Mouse (Mus musculus): ENCODE measurements around the gene Stk38.
A peak's percentile ranks its signal among the peaks of the same experiment; 100 is the strongest.

The Stk38 gene

GRCm38 (mm10) chr17:28951831-28952799 is 55.7 kb downstream of the Stk38 start, which contains the start of gene Kctd20:
Gene Kctd20 (plus strand): TSS chr17:28951950.
- DNase-seq (ENCODE audit: low spot score) = peak; percentile 87

- no peak for DNase-seq (ENCODE audit: low spot score)
Observed at GRCm38 (mm10) chr17:28950751-28951150, 57.0 kb downstream of the Stk38 start.

- no peak for DNase-seq (ENCODE audit: low spot score)
Observed at GRCm38 (mm10) chr17:28948661-28949060, 59.1 kb downstream of the Stk38 start.

GRCm38 (mm10) chr17:28947011-28947939 is 60.5 kb downstream of the Stk38 start:
- no peak for DNase-seq (ENCODE audit: low spot score)

- no peak for DNase-seq (ENCODE audit: low spot score)
Observed at GRCm38 (mm10) chr17:28944481-28944880, 63.3 kb downstream of the Stk38 start.

GRCm38 (mm10) chr17:28943740-28944139 is 64.1 kb downstream of the Stk38 start, which contains the start of gene Pxt1:
Gene Pxt1 (minus strand): TSS chr17:28943840.
- DNase-seq (ENCODE audit: low spot score) = no peak

GRCm38 (mm10) chr17:28942101-28942500 is 65.7 kb downstream of the Stk38 start:
- DNase-seq (ENCODE audit: low spot score) = no peak

- no peak for DNase-seq (ENCODE audit: low spot score)
Observed at GRCm38 (mm10) chr17:28940776-28941555, 66.8 kb downstream of the Stk38 start.

GRCm38 (mm10) chr17:28936622-28937345 is 71.0 kb downstream of the Stk38 start:
- DNase-seq (ENCODE audit: low spot score) = peak; percentile 53

- DNase-seq (ENCODE audit: low spot score) = no peak
Observed at GRCm38 (mm10) chr17:28936133-28936532, 71.7 kb downstream of the Stk38 start.

- DNase-seq (ENCODE audit: low spot score) = no peak
Observed at GRCm38 (mm10) chr17:28934120-28934916, 73.5 kb downstream of the Stk38 start.

GRCm38 (mm10) chr17:28932274-28932673 is 75.5 kb downstream of the Stk38 start:
- DNase-seq (ENCODE audit: low spot score) = no peak

GRCm38 (mm10) chr17:28931436-28932211 is 76.2 kb downstream of the Stk38 start:
- no peak for DNase-seq (ENCODE audit: low spot score)

GRCm38 (mm10) chr17:28930392-28931074 is 77.3 kb downstream of the Stk38 start:
- no peak for DNase-seq (ENCODE audit: low spot score)

GRCm38 (mm10) chr17:28929369-28929768 is 78.4 kb downstream of the Stk38 start:
- DNase-seq (ENCODE audit: low spot score) = no peak

GRCm38 (mm10) chr17:28928004-28928403 is 79.8 kb downstream of the Stk38 start:
- no peak for DNase-seq (ENCODE audit: low spot score)

GRCm38 (mm10) chr17:28926866-28927635 is 80.7 kb downstream of the Stk38 start:
- peak; percentile 64 for DNase-seq (ENCODE audit: low spot score)

- peak; percentile 64 for DNase-seq (ENCODE audit: low spot score)
Observed at GRCm38 (mm10) chr17:28926380-28926779, 81.4 kb downstream of the Stk38 start.
